Mouse (Mus musculus): Measurements from ENCODE around the gene Pxmp2.

Pxmp2 gene

DNA sequence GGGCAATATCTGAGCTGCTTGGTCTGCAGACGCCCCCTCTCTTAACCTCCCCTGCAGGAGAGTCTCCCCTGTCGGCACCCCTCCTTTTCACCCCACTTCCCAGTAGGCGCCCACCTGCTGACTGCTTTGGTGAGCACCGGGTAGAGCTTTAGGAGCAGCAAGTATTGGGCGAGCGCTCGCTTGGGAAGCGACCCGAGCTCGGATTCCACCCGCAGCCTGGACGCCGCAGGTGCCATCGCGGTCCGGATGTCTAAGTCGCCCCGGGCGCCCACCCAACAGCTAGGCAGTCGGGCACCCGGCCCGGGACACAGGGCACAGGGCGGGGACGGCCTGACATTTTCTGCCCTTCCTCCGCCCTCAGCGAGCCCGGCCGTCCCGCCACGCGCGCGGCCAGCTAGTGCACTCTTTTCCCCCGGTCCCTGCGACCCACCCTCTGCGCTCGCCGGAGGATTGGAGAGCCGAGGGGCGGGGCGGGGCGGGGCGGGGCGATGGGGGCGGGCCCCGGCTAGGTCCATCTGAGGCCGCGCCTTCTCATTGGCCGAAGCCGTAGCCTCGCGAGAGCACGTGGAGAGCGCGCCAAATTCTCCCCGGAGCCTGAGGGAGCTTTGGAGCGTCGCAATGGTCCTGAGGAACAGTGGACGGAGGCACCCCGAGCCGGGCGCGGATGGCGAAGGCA lies at the start of gene Pxmp2, which contains the start of gene Pole:
Pxmp2 (minus strand) TSS at position 417 of the 676 bp plus-strand sequence.
Pole (plus strand) TSS at position 537 of the 676 bp plus-strand sequence.
- DNase-seq = peak; percentile 86

- DNase-seq = no peak
Measured at GRCm38 (mm10) chr5:110330508-110330907, 44.5 kb upstream of the Pxmp2 start.

DNA sequence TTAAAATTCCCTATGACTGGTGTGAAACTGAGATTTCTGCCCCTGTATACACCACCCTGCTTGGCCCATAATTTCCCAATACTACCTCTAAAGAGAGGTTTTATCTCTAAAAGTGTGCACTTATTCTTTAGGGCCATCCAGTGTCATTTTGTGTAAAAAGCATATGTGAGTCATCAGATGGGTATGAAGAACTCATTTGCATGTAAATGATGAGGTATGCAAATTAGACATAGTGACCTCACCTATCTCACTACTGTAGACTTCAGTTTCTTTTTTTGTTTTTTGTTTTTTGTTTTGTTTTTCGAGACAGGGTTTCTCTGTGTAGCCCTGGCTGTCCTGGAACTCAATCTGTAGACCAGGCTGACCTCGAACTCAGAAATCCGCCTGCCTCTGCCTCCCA lies 27.1 kb upstream of the Pxmp2 start:
- no peak for DNase-seq

DNA sequence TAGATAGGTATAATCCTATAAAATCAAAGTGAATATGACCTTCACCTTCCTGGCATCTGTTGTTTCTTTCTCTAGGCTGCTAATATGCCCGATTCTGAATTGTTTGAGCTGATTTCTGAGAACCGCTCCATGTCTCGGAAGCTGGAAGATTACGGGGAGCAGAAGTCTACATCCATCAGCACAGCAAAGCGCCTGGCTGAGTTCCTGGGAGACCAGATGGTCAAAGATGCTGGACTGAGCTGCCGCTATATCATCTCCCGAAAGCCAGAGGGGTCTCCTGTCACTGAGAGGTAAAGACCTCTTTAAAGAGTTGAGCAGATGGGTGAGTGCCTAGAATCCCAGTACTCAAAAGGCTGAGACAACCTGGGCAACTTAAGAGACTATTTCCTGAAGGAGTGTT lies 22.9 kb upstream of the Pxmp2 start:
- no peak for DNase-seq

DNA sequence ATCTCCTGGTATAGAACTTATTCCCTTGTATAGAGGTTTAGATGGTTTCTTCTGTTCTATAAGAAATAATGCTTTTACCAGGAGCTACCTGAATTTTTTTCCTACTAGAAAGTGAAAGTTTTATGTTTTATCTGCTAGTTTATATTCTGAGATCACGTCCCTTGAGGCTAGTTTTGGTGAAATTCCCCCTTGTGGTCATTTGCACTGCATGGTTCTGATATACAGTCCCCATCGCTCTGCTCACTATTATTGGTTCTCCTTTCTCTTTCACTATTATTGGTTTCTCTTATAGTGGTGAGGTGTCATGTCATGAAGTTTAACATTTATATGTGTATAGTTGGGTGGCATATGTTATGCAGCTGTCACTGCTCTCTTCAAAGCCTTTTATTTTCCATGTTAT lies 14.6 kb upstream of the Pxmp2 start:
- no peak for DNase-seq

DNA sequence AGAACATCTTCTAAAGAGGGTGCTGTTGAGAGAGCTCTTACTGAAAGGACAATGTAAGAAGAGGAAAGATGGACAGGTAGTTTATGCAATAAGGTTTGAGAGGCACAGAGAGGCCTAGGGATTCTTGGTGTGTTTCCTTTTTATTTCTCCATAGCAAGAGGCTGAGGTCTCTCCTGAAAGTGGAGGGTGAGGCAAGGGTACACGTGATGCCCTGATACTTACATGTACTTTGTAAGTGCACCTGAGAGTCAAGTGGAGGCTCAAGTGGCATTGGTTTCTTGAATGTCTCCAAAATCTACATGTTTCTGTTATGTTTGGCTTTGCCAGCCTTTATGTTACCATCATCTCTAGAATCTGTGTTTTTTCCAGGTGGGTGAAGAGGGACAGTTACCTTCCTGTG lies 10.7 kb upstream of the Pxmp2 start:
- DNase-seq = no peak

GRCm38 (mm10) chr5:110291649-110292048 lies 5.7 kb upstream of the Pxmp2 start:
- DNase-seq = no peak

DNA sequence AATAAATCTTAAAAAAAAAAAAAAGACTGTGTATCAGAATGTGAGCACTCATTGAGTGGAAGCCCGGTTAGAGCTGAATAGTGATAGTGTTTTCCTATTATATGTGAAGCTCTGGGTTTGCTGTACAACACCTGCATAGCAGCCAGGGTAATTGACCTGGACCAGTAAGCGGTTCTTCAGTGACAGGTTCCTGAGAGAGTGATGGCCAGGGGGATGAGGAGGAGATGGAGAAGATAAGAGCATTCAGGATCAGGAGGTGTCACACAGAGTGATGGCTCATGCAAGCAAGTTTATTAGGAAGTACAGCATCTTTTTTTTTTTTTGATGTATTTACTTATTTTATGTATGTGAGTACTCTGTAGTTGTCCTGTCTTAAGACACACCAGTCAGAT lies 1.1 kb upstream of the Pxmp2 start:
- no peak for DNase-seq

DNA sequence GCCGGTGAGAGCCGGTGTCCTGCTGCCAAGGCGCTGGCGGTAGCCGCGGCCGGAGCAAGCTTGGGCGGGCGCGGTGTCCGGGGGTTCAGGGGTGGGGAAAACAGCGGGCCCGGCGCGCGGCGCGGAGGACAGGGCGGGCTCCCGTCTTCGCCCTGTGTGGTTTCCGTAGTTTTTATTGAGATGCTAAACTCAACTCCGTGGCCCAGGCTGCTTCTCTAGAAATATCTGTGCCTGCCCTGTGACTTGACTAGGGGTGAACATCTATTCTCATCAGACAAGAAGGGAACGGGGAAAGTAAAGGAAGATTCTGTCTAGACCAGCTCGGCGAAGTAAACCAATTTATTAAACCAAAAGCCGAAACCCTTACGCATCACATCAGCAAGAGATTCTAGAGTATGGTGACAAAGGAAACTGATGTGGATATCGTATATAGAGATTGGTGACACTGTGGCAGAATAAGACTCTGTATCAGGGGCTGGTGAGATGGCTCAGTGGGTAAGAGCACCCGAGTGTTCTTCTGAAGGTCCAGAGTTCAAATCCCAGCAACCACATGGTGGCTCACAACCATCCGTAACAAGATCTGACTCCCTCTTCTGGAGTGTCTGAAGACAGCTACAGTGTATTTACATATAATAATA lies 579 bp upstream of the Pxmp2 start:
- DNase-seq = no peak

DNA sequence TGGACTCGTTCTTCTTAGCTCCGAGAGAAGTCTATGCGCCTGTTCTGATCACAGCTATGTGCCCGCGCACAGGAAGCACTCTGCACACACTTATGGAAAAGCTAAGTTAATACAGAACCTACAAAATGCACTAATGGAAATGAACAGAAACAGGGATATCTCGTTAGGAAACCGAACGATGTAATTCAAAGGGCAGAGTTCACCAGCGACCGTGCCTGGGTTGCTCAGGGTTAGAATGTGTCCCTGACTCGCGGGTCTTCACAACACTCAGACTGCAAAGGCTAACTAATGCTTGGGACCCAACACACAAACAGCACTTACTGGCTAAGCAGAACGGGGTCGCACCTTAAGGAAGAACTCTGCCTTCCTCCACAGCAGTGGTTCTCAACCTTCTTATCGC lies 830 bp downstream of the Pxmp2 start:
- DNase-seq = no peak

- peak; percentile 38 for DNase-seq
Measured at GRCm38 (mm10) chr5:110284536-110284935, 1.4 kb downstream of the Pxmp2 start.

DNA sequence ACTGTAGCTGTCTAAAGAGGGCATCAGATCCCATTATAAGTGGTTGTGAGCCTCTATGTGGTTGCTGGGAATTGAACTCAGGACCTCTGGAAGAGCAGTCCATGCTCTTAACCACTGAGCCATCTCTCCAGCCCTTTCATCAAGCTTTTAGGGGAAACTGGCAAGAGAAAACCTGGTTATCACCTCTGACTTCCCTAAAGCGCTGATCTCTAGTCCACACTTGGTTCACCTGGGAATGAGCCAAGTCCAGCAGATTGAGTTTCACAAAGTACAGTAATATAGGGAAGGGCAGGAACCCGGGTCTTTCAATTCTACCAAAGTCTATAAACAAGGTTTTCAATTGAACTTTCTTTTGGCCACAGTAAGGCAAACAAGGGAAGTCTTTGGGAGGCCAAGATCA lies 4.0 kb downstream of the Pxmp2 start:
- DNase-seq = no peak

GRCm38 (mm10) chr5:110276910-110277309 lies 9.1 kb downstream of the Pxmp2 start:
- DNase-seq = no peak

GRCm38 (mm10) chr5:110276391-110276790 lies 9.6 kb downstream of the Pxmp2 start:
- DNase-seq = no peak

- no peak for DNase-seq
Measured at GRCm38 (mm10) chr5:110274846-110275245, 11.1 kb downstream of the Pxmp2 start.

DNA sequence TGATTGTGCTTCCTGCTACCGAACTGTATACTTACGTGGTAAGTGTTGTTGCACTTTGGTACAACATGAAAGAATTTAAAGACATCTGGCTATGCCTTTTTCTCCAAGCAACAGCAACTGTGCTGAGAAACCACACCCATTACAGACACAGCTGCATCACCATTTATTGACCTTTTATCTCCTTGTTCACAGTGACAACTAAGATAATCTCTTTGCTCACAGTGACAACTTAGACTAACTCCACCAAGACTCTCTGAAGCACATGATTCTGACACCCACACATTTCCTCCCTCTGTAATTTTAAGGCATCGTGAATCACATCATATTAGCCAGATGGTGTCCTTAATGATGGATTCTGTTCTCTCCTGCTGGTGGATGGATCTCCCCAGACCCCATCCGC lies 11.8 kb downstream of the Pxmp2 start:
- DNase-seq = no peak

DNA sequence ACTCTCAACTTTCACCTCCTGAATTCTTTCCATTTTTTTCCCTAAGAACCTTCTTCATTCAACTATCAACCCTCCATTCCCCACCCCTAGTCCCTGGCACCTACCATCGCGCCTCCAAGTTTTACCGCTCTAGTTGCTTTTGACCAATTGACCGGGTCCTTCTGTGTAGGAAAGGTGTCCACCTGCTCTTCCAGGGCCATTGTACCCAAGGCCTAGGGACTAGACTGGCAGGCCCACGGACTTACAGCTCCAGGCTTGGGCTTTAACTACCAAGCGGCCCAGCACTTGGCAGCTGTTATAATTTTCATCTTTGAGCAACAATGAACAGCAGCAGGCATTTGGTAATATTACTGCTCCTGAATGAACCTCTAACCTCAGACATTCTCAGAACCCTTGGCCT lies 15.7 kb downstream of the Pxmp2 start:
- no peak for DNase-seq

DNA sequence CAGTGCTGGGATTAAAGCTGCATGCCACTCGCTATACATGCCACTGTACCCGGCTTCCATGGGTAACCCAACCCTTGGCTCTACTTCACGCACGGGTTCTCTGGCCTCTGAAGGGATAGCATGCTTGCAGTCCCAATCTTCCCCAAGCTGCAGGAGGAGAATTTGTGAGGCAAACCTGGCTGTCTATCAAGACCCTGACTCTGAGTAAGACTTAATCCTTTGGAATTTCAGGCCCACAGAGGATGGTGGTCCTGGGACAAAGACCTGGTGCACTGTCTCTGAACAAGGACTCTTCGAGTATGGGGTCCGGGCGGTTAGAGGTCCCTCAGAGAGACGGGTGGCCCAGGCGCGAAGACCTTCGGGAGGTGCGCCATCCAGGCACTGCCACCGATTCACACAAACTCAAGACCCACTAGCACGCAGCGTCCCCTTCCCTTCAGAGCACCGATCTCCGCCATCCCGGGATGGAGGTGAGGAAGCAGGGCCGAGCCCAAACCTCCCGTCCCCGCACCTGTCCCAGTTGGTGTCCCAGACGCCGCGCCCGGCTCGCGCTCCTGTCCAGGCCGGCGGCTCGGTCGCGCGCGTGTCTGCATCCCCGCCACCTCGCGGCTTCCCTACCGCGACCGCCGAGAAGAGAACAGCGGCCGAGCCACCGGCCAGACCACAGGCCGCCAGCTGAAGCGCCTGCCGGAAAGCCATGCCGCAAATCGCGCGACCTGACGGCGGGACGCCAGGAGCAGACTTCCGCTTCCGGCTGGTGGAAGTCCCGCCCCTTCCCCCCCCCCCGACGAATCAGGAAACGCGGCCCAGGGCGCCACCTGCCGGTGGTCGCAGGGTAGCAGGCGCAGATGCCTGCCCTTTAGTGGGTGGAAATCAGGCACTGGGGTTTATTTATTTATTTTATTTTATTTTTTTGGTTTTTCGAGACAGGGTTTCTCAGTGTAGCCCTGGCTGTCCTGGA lies 16.6 kb downstream of the Pxmp2 start, which contains the start of gene Pgam5:
Pgam5 (minus strand) TSS at position 773 of the 961 bp plus-strand sequence.
- peak; percentile 76 for DNase-seq

DNA sequence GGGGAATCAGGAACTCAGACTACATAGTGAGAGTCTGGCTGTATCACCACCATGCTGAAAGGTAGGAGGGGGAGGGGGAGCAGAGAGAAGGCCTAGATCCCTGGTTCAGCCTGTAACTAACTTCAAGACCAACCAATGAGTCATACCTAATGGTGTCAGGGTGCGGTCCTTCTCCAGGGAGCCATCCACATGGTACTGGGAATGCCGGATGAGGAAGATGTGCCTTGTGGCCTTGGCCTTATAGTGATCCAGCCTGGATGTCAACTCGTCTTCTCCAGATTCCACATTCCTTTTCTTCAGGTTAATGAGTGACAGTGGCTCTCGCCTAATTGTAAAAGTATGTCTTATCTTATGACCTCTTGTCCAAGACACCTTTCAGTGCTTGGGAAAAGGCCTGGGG lies 19.0 kb downstream of the Pxmp2 start:
- DNase-seq = no peak

- DNase-seq = no peak
Measured at GRCm38 (mm10) chr5:110244091-110244490, 41.9 kb downstream of the Pxmp2 start.

GRCm38 (mm10) chr5:110232346-110232745 lies 53.6 kb downstream of the Pxmp2 start:
- DNase-seq = no peak

GRCm38 (mm10) chr5:110231638-110232037 lies 54.3 kb downstream of the Pxmp2 start:
- DNase-seq = no peak

- peak; percentile 89 for DNase-seq
Measured at GRCm38 (mm10) chr5:110230780-110231461, 55.1 kb downstream of the Pxmp2 start, which contains the start of gene Ankle2. Ankle2 (plus strand) TSS chr5:110231004.
